Mouse (Mus musculus) erythroblast, embryonic 14.5 days (primary cell): Measurements from ENCODE around the gene Sec63.

ENCODE experiments used
- GATA1 ChIP-seq: IDR thresholded peaks from 2 replicates; pipeline ENCODE4 v1.6.1; 2012; ENCODE audit warnings: low read length, inconsistent platforms, mixed read lengths
- TAL1 ChIP-seq: IDR thresholded peaks from 3 replicates; pipeline ENCODE4 v1.6.1; 2012; ENCODE audit warnings: low read length, inconsistent platforms, mixed read lengths

- no peak for TF ChIP-seq GATA1
- no peak for TF ChIP-seq TAL1
Measured at GRCm38 (mm10) chr10:42723275-42724232, 37.7 kb upstream of the Sec63 start.
